Mouse (Mus musculus) liver, postnatal 0 days (tissue): Measurements from ENCODE around the gene Dennd4b.

Experiments
- CTCF ChIP-seq: sonication (generic); IDR thresholded peaks from 2 replicates; pipeline ENCODE4 v1.5.1; 2016; ENCODE audit warnings: antibody characterized with exemption, low read depth
- EP300 ChIP-seq: IDR thresholded peaks from 2 replicates; pipeline ENCODE4 v1.6.1; 2016; ENCODE audit warnings: antibody characterized with exemption, low read depth, mild to moderate bottlenecking

DNA sequence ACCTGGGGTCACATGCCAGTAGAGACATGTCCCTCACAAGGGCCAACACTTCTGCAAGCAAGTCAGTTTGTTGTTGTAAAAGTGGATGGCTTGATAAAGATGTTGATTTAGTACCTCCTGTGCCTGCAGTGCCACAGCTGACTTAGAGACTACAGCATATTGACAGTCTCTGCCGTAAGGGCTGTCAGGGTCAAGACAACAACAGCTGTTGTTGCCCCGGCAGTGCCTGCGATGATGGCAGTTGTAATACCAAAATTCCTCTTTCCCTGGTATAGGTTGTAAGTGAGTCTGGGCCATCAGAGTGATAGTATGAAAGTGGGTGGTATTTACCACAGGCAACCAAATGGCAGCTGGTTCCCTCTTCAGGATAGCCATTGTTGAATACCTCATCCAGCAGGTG is 40.8 kb downstream of the Dennd4b start:
- no peak for TF ChIP-seq CTCF
- no peak for TF ChIP-seq EP300
